Mouse (Mus musculus): Measurements from ENCODE around the gene Cabin1.

The Cabin1 gene

DNA sequence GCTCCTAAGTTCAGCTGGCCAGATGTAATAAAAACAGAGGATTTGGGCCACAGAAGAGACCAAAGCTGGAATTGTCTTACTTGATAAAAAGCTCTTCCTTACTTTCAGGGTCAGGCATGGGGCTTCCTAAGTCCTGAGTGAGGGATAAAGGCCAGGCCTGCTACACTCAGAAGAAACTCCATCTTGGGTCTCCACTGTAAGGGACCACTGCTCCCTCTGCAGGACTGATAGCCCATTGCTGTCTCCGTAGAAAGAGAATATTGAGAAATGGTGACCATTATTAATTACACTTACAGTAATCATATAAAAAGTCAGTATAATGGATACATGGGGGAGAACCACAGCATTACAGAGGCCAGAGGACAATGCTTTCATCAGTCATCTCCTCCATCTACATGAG lies 60.6 kb downstream of the Cabin1 start:
- DNase-seq (ENCODE audit: extremely low read depth, low read depth, low spot score) = no peak

DNA sequence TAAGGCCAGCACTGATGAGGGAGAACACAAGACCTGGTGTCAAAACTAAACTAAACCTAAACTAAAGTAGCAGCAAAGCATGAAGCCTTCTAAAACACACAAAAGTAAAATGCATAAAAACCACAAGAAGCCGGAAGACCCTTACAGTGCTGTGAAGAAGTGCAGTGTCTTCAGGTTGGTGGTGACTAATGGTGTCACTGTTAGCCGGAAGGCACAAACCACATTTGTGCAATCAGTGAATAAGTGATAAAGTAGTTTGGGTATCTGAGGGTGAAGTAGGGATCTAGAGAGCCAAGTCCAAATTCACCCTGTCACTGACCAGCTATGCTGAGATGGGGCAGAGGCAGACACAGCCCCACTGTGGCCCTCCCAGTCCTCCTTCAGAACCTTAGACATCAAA lies 61.6 kb downstream of the Cabin1 start:
- DNase-seq (ENCODE audit: extremely low read depth, low read depth, low spot score) = no peak

DNA sequence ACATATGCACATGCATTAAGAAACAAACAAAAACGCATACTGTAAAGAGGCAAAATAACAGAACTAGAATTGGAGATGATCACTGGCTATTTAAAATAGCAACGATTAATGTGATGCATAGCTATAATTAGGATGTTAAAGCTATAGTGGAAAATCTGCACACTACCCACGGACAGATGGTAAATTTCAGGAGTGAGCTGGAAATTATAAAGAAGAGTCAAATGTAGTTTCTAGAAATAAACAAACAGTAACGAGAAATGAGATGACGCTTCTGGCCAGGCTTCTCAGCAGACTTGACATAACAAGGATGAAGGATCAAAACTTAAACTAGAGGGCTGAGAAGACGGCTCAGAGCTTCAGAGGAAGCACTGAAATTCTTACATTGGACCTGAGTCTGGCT lies 62.9 kb downstream of the Cabin1 start:
- DNase-seq (ENCODE audit: extremely low read depth, low read depth, low spot score) = no peak

DNA sequence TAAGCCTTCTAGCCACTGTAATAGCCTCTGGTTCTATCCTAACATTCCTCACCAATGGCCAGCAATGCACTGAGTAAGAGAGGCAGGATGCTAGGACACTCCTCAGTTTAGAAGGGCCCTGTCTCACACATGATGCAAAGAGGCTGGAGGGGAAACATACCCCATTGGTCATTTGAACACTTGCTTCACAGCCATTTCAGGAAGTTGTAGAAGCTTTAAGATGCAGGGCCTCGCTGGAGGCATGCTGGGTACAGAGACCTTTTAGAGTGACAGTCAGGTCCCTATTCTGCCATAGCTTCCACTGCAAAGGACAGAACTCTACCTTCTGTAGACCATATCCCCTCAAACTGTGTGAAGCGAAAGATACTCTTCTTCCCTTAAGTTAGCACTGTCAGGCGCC lies 66.4 kb downstream of the Cabin1 start:
- no peak for DNase-seq (ENCODE audit: extremely low read depth, low read depth, low spot score)

DNA sequence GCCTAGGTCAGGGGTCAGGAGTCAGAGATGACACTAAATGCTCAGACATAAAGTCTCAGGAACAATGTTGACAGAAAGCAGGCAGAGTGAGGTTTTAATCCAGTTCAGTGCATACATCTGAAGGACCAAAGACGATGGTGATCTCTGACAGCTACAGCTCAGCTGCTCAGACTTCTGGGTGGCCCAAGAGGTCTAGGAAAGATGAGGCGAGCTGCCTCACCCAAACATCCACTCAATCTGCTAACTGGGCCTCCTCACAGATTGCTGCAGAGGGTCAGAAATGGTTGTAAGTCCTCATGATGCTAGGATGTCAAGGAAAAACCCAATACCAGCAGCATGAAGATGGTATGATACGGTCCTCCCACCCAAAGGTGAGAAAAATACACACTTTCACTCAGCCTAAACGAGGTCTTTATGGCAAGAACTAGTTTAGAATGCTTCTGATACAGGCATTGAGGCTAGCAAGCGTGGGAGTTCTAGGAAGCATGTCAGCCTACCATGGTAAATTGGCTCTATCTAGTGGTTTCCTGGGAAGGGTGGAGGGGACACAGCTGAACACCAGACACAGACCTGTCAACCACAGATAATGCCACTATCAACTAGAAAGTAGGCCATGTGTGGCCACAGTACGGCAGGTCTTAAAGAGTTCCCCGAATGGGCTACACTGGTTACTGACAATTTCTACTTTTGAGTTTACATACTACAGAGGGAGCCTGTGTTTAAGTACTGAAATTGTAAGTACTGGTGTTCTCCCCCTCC lies 67.4 kb downstream of the Cabin1 start:
- no peak for DNase-seq (ENCODE audit: extremely low read depth, low read depth, low spot score)

DNA sequence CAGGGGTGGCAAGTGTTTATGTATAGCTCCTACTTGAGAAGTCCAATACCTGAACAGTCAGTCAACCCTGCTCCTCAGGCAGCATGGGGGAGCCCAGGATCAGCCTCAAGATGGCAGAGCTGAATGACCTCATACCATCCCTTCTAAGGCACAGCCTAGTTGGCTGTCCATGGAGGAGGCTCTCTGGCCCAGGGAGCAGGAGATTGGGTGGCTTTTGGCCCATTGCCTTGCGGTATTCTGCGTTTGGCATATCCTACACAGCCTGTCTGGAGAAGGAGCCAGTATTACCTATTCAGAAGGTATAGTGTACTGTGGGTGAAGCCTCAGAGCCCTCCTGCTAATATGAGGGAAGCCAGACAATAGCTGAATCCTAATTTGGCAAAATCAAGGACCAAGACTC lies 68.6 kb downstream of the Cabin1 start:
- no peak for DNase-seq (ENCODE audit: extremely low read depth, low read depth, low spot score)

DNA sequence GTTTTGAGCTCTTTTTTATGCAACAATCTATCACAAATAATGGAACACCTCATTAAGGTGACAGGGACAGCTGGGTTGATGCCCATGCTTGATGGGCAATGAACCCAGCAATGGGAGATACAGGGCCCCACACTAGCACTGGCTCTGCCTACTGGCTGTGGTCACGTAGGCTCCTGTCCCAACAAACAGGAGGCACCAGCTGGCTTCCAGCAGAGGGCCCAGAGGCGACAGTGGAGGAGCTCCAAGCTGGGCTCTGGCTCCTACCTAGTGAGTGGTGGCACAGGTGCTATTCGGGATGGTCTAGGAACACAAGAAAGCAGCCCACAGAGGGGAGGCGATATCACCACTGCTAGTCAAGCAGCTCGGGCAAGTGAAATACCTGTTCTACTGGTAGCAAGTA lies 69.1 kb downstream of the Cabin1 start:
- no peak for DNase-seq (ENCODE audit: extremely low read depth, low read depth, low spot score)

DNA sequence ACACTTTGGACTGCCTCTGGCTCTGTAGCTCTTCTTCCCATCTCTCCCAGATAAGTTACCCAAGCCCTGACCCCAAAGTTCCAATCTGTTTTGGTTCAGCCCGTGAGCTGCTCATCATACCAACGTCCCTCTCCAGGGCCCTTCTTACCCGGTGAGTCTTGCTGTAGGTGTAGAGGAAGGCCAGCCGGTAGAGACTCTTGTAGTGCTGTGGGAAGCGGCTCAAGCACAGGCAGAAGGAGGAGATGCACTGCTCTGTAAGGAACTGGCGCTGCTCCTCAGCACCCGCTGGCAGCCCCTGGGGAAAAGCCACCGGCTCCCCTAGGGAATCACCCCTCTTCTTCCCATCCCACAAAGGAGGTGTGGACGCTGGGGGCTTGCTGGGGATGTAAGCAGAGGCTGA lies 69.6 kb downstream of the Cabin1 start:
- no peak for DNase-seq (ENCODE audit: extremely low read depth, low read depth, low spot score)

DNA sequence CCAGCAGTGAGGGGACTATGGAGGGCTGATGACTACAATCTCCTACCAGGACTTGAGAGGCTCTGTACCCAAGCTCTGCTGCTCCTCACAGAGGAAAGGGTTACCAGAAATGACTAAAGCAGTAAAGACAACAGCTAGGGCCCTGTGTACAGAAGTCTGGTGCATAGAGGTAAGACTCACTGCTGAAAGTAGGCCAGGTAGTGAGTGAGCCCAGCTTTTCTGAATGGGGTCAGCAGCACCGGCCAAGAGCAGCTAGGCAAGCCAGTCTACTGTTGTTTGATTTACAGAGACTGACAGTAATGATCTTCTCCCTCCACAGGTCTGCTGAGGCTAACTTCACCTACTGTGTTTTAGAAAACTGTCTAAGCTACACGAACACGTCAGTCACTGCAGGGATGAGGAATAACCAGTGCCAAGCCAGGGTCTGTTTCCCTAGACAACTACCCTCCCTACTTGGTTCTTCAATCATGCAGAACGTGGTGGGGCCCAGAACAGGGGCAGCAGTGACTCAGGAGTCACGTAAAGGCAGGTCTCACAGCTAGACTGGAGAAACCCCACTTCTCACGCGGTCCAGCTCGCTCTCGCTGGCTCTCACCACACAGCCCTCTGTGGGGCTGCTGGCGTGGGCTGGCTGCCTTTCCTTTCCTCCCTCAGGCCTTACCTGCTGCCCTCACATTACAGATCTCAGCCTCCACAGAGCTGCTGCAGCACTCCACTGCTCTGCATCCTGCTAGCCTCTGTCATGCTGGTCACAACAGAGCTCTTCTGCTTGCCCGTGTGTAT lies 70.5 kb downstream of the Cabin1 start:
- no peak for DNase-seq (ENCODE audit: extremely low read depth, low read depth, low spot score)

DNA sequence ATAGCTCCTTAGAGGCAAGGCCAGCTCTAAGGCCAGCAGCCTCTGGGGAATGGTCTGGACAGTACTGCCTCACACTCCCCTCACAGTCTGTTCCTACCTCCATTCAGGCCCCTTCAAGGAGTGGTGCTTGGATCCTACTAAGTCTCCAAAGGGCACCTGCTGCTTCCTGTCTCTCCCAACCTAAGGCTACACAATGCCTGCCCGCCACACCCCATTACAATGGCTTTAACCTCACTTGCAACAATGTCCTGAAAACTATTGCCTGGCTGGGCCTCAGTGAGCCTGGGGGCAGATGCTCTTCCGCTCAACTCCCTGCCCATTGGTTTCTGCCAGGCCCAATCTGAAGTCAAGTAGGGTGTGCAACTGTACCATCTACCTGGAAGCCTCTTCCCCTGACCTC lies 75.5 kb downstream of the Cabin1 start:
- DNase-seq (ENCODE audit: extremely low read depth, low read depth, low spot score) = no peak

DNA sequence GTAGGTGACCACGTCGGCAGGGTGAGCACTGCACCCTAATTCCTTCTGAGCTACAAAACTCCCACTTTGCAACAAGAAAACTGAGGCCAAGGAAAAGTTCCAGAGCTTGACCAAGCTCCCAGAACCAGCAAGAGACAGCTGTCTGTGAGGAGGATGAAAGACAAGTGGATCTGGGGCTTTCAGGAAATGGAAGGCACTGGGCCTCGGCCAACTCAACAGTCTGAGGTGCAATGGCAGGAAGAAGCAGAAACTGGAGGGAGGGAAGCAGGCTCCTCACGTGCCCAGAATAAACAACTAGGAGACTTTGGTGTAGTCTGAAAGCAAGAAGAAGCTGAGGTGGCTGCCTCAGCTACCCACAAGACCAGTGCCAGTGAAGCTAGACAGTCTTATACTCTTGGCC lies 77.4 kb downstream of the Cabin1 start:
- DNase-seq (ENCODE audit: extremely low read depth, low read depth, low spot score) = no peak

DNA sequence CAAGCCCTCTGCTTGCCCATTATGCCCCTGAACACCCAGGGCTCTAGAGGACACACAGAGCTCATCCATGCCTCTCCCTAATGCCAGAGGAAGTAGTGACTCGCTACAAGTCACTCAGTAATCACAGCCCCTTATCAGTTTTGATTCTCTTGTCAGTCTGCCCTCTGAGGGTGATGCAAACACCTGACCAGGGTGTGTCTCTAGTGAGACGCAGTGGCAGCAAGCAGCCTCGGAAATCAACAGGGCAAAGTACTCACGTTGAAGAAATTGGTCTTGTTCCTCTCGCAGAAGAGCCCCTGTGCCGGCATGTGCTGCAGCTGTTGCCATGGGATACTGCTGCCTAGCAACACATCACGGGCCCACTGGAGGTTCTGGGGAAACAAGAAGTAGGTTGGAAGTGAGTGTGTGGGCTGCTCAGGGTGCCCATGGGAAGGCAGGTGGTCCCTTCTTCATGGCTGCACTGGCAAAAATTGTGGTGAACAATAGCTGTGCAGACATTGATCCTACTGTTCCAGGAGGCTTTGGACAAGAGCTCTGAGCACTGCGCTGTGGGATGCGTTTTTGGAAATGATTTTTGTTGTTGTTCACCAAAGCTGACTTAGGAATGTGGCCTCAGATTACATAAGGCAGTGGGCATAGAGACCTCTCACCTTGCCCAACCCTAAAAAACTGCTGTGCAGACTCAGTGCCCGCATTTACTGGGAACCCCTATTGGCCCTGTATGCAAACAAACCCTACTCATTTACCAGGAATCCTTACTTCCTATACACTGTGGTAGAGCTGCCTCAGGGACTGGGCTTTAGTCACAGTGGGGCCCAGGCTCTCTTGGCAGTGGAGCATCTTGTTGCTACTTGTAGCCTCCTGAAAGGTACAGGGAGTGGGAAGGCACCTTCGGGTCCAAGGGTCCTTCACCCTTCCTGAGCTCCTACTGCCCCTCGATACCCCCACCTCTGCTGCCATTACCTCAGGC lies 79.8 kb downstream of the Cabin1 start:
- no peak for DNase-seq (ENCODE audit: extremely low read depth, low read depth, low spot score)

DNA sequence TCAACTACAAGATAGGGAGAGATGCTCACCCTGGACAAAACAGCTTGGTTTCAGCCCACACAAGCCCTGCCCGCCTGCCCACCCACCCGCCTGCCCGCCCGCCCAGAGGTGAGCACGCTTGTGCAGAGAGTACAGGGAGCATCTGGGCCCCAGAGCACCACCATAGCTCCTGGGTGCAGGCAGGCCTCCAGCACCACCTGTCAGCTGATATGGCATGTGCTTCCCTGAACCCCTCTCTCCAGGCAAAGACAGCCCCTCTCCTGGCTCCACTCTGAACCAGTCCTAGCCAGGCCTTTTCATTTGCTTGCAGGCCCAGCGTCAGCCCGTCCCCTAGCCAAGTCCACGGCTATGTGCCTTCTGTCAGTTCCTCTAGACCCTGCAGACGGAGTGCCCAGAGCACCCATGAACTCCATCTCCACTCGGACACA lies 83.6 kb downstream of the Cabin1 start:
- DNase-seq (ENCODE audit: extremely low read depth, low read depth, low spot score) = no peak

DNA sequence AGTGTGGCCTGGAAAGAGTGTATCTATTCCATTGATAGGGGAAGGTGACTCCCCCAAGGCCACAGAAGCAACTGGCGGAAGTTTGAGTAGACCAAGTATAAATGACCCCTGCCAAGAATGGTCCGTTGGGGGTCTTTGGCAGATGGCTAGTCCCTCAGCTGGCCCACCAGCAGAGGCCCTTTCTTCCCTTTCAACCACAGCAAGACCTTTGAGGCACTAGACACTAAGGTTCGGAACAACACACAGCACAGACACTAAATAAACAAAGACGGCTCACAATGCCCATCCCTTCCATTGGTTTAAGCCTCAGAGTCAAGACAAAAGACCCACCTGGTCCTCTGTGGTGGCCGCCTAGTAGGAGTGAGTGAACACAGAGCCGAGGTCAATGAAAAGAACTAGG lies 84.9 kb downstream of the Cabin1 start:
- DNase-seq (ENCODE audit: extremely low read depth, low read depth, low spot score) = no peak

DNA sequence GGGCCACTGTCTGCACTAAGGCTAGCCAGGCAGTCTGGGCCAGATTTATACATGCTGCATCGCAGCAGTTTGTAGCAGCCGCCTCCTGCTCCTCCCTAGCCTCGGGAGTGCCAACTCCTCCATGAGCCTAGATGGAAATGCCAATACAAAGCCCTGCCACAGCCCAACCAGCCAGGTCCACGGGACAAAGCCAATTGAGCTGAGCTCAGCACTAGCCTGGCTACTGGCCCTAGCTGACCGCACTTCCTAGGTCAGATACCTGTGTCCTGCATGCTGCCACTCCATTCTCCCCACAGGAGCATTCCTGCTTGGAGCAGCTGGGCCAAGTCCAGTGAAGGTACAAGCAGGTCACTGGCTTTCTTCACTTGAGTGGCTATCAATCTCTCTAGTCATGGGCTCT lies 86.2 kb downstream of the Cabin1 start:
- no peak for DNase-seq (ENCODE audit: extremely low read depth, low read depth, low spot score)

DNA sequence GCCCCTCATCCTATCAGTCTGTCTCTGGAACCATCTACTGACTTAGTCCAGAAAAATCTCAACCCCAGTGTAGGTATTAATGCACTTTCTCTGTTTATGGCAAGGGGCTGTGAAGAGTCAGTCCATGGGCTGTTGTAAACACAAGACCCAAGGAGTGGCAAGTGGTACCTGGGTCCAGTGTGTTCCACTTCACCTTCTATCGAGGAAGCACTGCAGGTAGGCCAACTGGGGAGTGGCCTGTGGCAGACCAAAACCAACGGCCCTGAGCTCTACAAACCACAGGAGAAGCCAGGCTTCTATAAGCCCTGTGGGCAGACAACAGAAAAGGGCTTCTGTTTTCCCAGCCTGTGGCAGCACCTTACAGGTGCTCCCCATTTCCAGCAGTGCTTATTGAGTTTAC lies 86.6 kb downstream of the Cabin1 start:
- DNase-seq (ENCODE audit: extremely low read depth, low read depth, low spot score) = no peak

DNA sequence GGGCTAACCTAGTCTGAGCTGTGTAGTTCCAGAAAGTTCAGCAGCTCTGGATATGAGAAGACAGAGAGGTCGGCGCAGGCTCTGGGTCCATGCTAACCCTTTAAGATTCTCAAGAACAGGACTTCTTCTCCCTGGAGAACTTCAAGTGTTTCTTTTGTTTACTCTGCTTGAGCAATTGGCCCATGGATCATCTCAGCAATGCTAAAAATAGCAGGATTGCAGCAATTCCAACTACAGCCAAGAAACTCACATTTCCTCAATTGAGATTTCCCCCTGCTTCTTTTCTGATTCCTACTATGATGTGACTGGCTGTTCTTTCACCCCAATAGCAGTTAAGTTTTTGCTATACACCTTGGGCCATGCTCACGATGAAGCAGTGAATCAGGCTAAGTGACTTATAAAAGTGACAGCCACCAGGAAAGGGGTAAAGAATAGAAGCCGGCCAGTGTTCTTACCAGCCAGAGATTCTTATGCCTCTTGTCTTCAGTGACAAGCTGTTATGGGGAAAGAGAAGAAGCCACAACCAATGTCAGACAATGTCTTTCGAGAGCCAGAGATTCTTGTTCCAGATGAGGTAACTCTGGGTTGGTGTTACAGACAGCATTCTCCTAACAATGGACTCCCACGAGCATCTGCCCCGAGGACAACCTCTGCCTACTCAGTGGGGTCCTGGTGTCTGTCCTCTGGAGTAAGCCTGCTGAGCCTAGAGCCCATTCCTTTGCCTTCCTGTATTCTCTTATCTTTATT lies 87.1 kb downstream of the Cabin1 start:
- peak; percentile 42 for DNase-seq (ENCODE audit: extremely low read depth, low read depth, low spot score)

DNA sequence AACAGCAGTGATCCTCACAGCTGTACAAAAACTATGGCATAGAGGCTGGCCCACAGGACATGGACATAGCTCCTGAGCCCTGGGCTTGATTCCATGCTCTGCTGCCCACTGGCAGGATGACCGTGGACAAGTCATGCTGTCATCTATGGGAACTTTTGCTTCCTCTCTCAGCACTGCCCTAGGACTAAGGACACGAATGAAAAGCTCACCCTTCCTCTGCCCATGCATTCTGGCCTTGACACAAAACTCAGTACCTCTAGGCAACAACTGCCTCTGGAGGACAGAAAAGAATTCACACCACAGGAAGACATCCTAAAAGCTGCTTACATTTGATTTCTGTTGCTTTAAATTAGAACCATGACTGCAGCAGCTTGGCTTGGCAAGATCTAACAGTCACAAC lies 87.9 kb downstream of the Cabin1 start:
- no peak for DNase-seq (ENCODE audit: extremely low read depth, low read depth, low spot score)

DNA sequence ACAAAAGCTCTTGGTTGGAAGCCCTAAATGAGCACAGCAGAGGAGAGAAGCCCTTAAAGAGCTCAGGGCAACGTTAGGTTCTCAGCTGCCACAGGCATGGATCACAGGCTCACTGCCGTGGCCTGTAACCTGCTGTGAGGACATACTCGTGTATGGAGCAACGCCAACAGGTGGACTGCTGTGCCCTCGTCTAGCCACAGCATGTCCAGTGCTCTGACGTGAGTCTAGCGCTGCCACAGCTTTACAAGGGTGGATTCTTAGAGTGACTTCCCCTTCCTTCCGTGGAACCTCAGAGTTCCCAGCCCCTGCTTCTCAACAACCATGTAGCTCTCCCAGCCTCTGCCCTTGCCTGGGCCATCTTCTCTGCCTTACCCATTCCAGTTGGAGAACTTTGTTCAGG lies 88.5 kb downstream of the Cabin1 start:
- no peak for DNase-seq (ENCODE audit: extremely low read depth, low read depth, low spot score)

DNA sequence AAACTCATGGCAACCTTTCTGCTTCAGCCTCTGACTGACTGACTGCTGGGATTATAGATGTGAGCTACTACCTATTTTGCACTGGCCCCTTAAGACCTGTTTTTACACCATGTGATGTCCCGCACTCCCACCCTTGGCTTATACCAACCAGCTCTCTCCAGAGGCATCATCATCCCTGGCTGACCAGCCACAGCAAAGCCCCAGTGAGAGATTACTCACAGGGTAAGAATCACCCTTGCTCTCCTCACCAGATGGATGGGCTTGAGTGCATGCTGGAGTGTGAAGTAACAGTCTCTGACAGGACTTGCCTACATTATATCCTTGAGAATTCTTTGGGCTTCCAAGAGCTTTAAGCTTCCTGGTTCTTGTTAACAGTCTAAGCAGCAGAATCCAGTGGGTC lies 94.2 kb downstream of the Cabin1 start:
- no peak for DNase-seq (ENCODE audit: extremely low read depth, low read depth, low spot score)

DNA sequence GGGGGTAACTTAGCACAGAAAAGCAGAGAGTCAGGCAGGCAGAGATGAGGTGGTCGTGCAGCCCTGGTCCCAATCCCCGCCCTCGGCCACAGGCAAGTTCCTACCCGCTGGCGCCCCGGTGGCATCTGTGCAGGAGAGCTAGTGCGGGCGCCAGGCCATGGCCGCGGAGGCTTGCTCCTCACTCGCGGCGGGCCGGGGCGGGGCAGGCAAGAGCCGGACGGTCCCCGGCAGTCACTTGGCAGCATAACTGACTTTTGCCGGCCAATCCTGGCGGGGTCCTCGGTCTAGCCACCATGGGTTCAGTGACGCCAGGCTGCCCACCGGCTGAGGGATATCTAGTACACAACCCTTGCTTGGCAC lies 96.2 kb downstream of the Cabin1 start:
- no peak for DNase-seq (ENCODE audit: extremely low read depth, low read depth, low spot score)

Data from fat pad, adult 2 months (tissue).